ENCODE assay signal across 19 mouse cellular contexts in the genomic region with DNA sequence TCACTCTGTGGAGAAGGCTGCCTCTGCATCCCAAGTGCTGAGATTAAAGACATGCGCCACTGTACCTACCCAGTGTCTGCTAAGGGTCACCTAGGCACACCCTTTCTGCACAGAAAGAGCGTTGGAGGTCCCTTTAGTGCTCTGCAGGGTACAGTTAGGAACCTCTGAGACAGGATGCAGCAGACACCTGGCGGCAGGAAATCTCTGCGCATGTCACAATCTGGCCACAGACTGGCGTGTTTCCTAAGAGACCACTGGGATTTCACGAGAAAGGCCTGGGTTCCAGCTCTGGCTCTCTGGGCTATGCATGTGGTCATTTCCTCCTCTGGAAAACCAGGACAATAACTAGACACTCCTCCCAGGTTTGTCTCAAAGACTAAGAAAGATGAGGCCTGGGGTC.
DNase-seq lines count a peak whose midpoint lies in the region; ATAC-seq lines count a peak whose summit lies in the region.
"Had no signal": no experiment of that assay in that cellular context is flagged by ENCODE, and none has a peak within 500 bp of the region (broad histone marks: within the 10 kb centered on the region; RNA-seq: fewer than 3 reads in every experiment).

No protein-coding gene starts in this region.

- intact Hi-C loops in heart, postnatal 14 days (cut with DNase I): no loop called here

- WGBS in heart, embryonic 13.5 days: 76% methylated on average over 6 of the region's 6 CpGs
- 71% methylated on average over 6 of the region's 6 CpGs for WGBS in limb, embryonic 15.5 days
- 91% methylated on average over 6 of the region's 6 CpGs for WGBS in limb, embryonic 10.5 days
- WGBS in midbrain, embryonic 15.5 days: 88% methylated on average over 6 of the region's 6 CpGs

- DNase-seq in heart, postnatal 14 days: no peak
- no peak for DNase-seq in limb, embryonic 10.5 days (ENCODE audit: low spot score)
- peak; percentile 39 for DNase-seq in induced T-regulatory cell, adult 2 months (ENCODE audit: low read depth)
- DNase-seq in thymus, postnatal 25 days: peak; percentile 56
- DNase-seq: adrenal gland, postnatal 10 days; cerebellum, adult 18-20 months; gastrocnemius, postnatal 36 days; left cerebral cortex, postnatal 4 days; right cerebral cortex, postnatal 25 days had no signal

- H3K27me3 ChIP-seq in heart, embryonic 13.5 days (replicated peaks): no peaks in the 10 kb centered on the region
- no peaks in the 10 kb centered on the region for H3K27me3 ChIP-seq in limb, embryonic 15.5 days
- H3K27me3 ChIP-seq in limb, embryonic 10.5 days (ENCODE audit: low read depth, poor library complexity, severe bottlenecking): no peaks in the 10 kb centered on the region
- no peaks in the 10 kb centered on the region for H3K27me3 ChIP-seq in midbrain, embryonic 15.5 days (replicated peaks)
- H3K27me3 ChIP-seq: embryonic facial prominence, embryonic 12.5 days; lung, embryonic 15.5 days; neural tube, embryonic 15.5 days had no signal

- ATAC-seq in heart, embryonic 13.5 days (ENCODE audit: extremely low read depth, insufficient number of reproducible peaks, low FRiP score, low TSS enrichment): no peak
- ATAC-seq in limb, embryonic 15.5 days (ENCODE audit: insufficient number of reproducible peaks, low FRiP score, low TSS enrichment, low read depth): no peak
- no peak for ATAC-seq in midbrain, embryonic 15.5 days (replicated peaks)
- ATAC-seq: hindbrain, embryonic 16.5 days; liver, embryonic 12.5 days had no signal

- peaks cover 7% of the 10 kb centered on the region; the same call in 1 of the 2 replicates for H3K9me3 ChIP-seq in heart, embryonic 13.5 days
- H3K9me3 ChIP-seq in limb, embryonic 15.5 days: 0 out of 2 replicates have a peak, but pooled peaks cover under 1% of the 10 kb centered on the region
- H3K9me3 ChIP-seq in limb, embryonic 10.5 days (replicated peaks): no peaks in the 10 kb centered on the region; the same call in 1 of the 2 replicates
- no peaks in the 10 kb centered on the region for H3K9me3 ChIP-seq in midbrain, embryonic 15.5 days
- H3K9me3 ChIP-seq: embryonic facial prominence, embryonic 12.5 days; liver, embryonic 12.5 days; lung, embryonic 15.5 days; midbrain, embryonic 12.5 days; neural tube, embryonic 15.5 days had no signal

- 0 out of 2 replicates have a peak overlapping the region, but pooled peaks have one; percentile 15 for H3K27ac ChIP-seq in heart, embryonic 13.5 days (replicated peaks)
- peak overlapping the region; percentile 24; the same call in 1 of the 2 replicates for H3K27ac ChIP-seq in limb, embryonic 15.5 days
- no peak overlapping the region for H3K27ac ChIP-seq in limb, embryonic 10.5 days
- no peak overlapping the region for H3K27ac ChIP-seq in midbrain, embryonic 15.5 days
- H3K27ac ChIP-seq: liver, embryonic 12.5 days; lung, embryonic 15.5 days; macrophage; midbrain, embryonic 12.5 days; neural tube, embryonic 15.5 days had no signal

- H3K4me1 ChIP-seq in heart, embryonic 13.5 days: peaks cover 33% of the 10 kb centered on the region
- peaks cover 52% of the 10 kb centered on the region for H3K4me1 ChIP-seq in limb, embryonic 15.5 days
- H3K4me1 ChIP-seq in limb, embryonic 10.5 days: peaks cover 57% of the 10 kb centered on the region
- H3K4me1 ChIP-seq in midbrain, embryonic 15.5 days: no peaks in the 10 kb centered on the region
- H3K4me1 ChIP-seq: midbrain, embryonic 12.5 days had no signal

- no peak overlapping the region for H3K4me3 ChIP-seq in heart, embryonic 13.5 days
- H3K4me3 ChIP-seq in limb, embryonic 15.5 days: no peak overlapping the region
- no peak overlapping the region for H3K4me3 ChIP-seq in limb, embryonic 10.5 days
- H3K4me3 ChIP-seq in midbrain, embryonic 15.5 days: no peak overlapping the region
- H3K4me3 ChIP-seq: embryonic facial prominence, embryonic 12.5 days; liver, embryonic 12.5 days; lung, embryonic 15.5 days; midbrain, embryonic 12.5 days; neural tube, embryonic 15.5 days had no signal

- H3K4me2 ChIP-seq in heart, embryonic 13.5 days: no peak overlapping the region
- H3K4me2 ChIP-seq in limb, embryonic 15.5 days: no peak overlapping the region
- no peak overlapping the region for H3K4me2 ChIP-seq in midbrain, embryonic 15.5 days
- H3K4me2 ChIP-seq: embryonic facial prominence, embryonic 12.5 days; liver, embryonic 12.5 days; lung, embryonic 15.5 days; midbrain, embryonic 12.5 days; neural tube, embryonic 15.5 days had no signal

- no peak overlapping the region for H3K9ac ChIP-seq in heart, embryonic 13.5 days
- H3K9ac ChIP-seq in limb, embryonic 15.5 days: no peak overlapping the region
- H3K9ac ChIP-seq in midbrain, embryonic 15.5 days: no peak overlapping the region
- H3K9ac ChIP-seq: embryonic facial prominence, embryonic 12.5 days; liver, embryonic 12.5 days; lung, embryonic 15.5 days; midbrain, embryonic 12.5 days; neural tube, embryonic 15.5 days had no signal

- no peaks in the 10 kb centered on the region for H3K36me3 ChIP-seq in heart, embryonic 13.5 days
- no peaks in the 10 kb centered on the region for H3K36me3 ChIP-seq in limb, embryonic 15.5 days
- H3K36me3 ChIP-seq in limb, embryonic 10.5 days: no peaks in the 10 kb centered on the region
- H3K36me3 ChIP-seq in midbrain, embryonic 15.5 days (replicated peaks): no peaks in the 10 kb centered on the region
- H3K36me3 ChIP-seq: embryonic facial prominence, embryonic 12.5 days; liver, embryonic 12.5 days; lung, embryonic 15.5 days; midbrain, embryonic 12.5 days; neural tube, embryonic 15.5 days had no signal

Comparison
In these comparisons a context has a peak if more than half of its experiments do, and no peak if none do; other contexts are left out.
1. H3K27ac ChIP-seq: peak in heart, embryonic 13.5 days (single experiment) and limb, embryonic 15.5 days (single experiment); none in limb, embryonic 10.5 days (single experiment) and midbrain, embryonic 15.5 days (single experiment).
2. DNase-seq: peak in induced T-regulatory cell, adult 2 months (single experiment) and thymus, postnatal 25 days (single experiment); none in heart, postnatal 14 days (0 of 2) and limb, embryonic 10.5 days (single experiment).